Mouse (Mus musculus): ENCODE measurements around the gene Dab1. TPM values are rescaled to one million over a fixed set of nuclear protein-coding genes. Genes with fewer than 3 reads are reported as not detected.

The Dab1 gene
- total and polyA plus RNA-seq, 3 experiments, result not detected

DNA sequence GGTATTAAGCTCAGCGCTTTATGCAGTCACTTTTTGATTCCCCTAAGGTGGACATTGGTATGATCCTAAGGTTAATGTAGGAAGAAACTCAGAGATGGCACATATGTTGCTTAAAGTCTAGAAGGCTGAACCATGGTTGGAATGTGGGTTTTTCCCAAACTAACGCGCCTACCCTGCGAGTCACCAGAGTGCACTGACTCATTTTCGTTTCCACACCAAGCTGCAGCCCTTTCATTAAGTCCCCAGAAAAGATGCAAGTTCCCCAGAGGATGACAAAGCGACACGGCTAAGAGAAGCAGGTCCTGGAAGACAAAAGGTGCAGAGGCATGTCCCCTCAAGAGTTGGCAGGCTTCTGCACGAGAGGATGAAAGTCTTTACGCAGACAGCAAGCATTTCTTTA lies 39.1 kb upstream of the Dab1 start:
- no peak overlapping the region for H3K27ac ChIP-seq (ENCODE audit: control insufficient read depth, low read depth, low read length)
- no peak overlapping the region for H3K9ac ChIP-seq (ENCODE audit: control insufficient read depth, low read depth, low read length, poor library complexity, severe bottlenecking)
- no peaks in the 10 kb centered on the region for H3K9me3 ChIP-seq (replicated peaks; ENCODE audit: insufficient read depth, low read length)
- no peaks in the 10 kb centered on the region for H3K4me1 ChIP-seq (ENCODE audit: control insufficient read depth in 1 of 2, insufficient read depth in 2 of 2, low read length in 2 of 2)
- TF ChIP-seq MYC (IDR thresholded peaks at IDR 0.05; ENCODE audit: low read depth, low read length) (no peak), MAFK (IDR thresholded peaks at IDR 0.05; ENCODE audit: borderline replicate concordance, low read depth, low read length) (no peak), MYB (IDR thresholded peaks at IDR 0.05; ENCODE audit: low read depth, low read length) (no peak), NRF1 (IDR thresholded peaks at IDR 0.05; ENCODE audit: insufficient read depth, low read depth, low read length, poor library complexity, severe bottlenecking) (no peak), E2F4 (IDR thresholded peaks at IDR 0.05; ENCODE audit: borderline replicate concordance, low read depth, low read length) (no peak), ZNF384 (IDR thresholded peaks at IDR 0.05; ENCODE audit: low read depth, low read length) (no peak), POLR2A (IDR thresholded peaks at IDR 0.05; ENCODE audit: control insufficient read depth in 1 of 2, insufficient read depth in 1 of 2, low read depth in 1 of 2, low read length in 2 of 2, poor library complexity in 1 of 2) (no peak), USF1 (IDR thresholded peaks at IDR 0.05; ENCODE audit: low read depth, low read length) (no peak), CHD1 (IDR thresholded peaks at IDR 0.05; ENCODE audit: low read depth, low read length) (no peak), GABPA (IDR thresholded peaks at IDR 0.05; ENCODE audit: low read depth, low read length) (no peak), SMC3 (IDR thresholded peaks at IDR 0.05; ENCODE audit: low read depth, low read length) (no peak), CHD2 (IDR thresholded peaks at IDR 0.05; ENCODE audit: low read length) (no peak), TBP (IDR thresholded peaks at IDR 0.05; ENCODE audit: low read depth, low read length) (no peak), TCF12 (IDR thresholded peaks at IDR 0.05; ENCODE audit: low read depth, low read length) (no peak), SIN3A (IDR thresholded peaks at IDR 0.05; ENCODE audit: low read length) (no peak)
- no peaks in the 10 kb centered on the region for H3K79me2 ChIP-seq (ENCODE audit: control insufficient read depth, insufficient read depth, low read length, poor library complexity)
- H3K27me3 ChIP-seq (ENCODE audit: control insufficient read depth in 1 of 2, insufficient read depth in 2 of 2, low read length in 2 of 2), result no peaks in the 10 kb centered on the region
- H3K4me3 ChIP-seq (ENCODE audit: control insufficient read depth in 1 of 2, insufficient read depth in 1 of 2, low read depth in 2 of 2, low read length in 2 of 2), result no peak overlapping the region
- DNase-seq (ENCODE audit: low read depth, low spot score), result no peak
- no peaks in the 10 kb centered on the region for H3K36me3 ChIP-seq (ENCODE audit: control insufficient read depth in 1 of 2, insufficient read depth in 2 of 2, low read length in 2 of 2)

DNA sequence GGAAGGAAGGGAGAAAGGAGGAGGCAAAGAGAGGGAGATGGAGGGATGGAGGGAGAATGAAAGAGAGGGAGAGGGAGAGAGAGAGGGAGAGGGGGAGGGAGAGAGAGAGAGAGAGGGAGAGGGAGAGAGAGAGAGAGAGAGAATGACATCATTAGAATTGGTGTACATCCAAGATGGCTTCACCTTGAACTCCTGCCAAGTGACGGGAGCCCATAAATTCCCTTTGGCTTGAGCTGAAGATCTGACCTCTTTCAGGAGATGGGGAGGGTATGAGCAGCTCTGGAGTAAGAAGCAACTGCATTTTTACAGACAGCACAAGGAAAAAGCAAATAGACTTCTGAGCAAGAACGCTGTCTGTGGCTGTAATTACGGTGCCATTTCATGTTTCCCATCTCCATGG lies 4.1 kb upstream of the Dab1 start:
- DNase-seq (ENCODE audit: low read depth, low spot score), result no peak
- no peaks in the 10 kb centered on the region for H3K79me2 ChIP-seq (ENCODE audit: control insufficient read depth, insufficient read depth, low read length, poor library complexity)
- H3K36me3 ChIP-seq (ENCODE audit: control insufficient read depth in 1 of 2, insufficient read depth in 2 of 2, low read length in 2 of 2), result no peaks in the 10 kb centered on the region
- no peak overlapping the region for H3K4me3 ChIP-seq (ENCODE audit: control insufficient read depth in 1 of 2, insufficient read depth in 1 of 2, low read depth in 2 of 2, low read length in 2 of 2)
- no peaks in the 10 kb centered on the region for H3K27me3 ChIP-seq (ENCODE audit: control insufficient read depth in 1 of 2, insufficient read depth in 2 of 2, low read length in 2 of 2)
- no peak overlapping the region for H3K27ac ChIP-seq (ENCODE audit: control insufficient read depth, low read depth, low read length)
- H3K9ac ChIP-seq (ENCODE audit: control insufficient read depth, low read depth, low read length, poor library complexity, severe bottlenecking), result no peak overlapping the region
- H3K4me1 ChIP-seq (ENCODE audit: control insufficient read depth in 1 of 2, insufficient read depth in 2 of 2, low read length in 2 of 2), result no peaks in the 10 kb centered on the region
- no peaks in the 10 kb centered on the region for H3K9me3 ChIP-seq (replicated peaks; ENCODE audit: insufficient read depth, low read length)
- TF ChIP-seq MYB (IDR thresholded peaks at IDR 0.05; ENCODE audit: low read depth, low read length) (no peak), CTCF (IDR thresholded peaks at IDR 0.05 in 2 of 3, conservative IDR thresholded peaks at IDR 0.05 in 1 of 3; ENCODE audit: control insufficient read depth in 1 of 3, insufficient read depth in 1 of 3, low read depth in 2 of 3, low read length in 3 of 3, poor library complexity in 1 of 3, severe bottlenecking in 1 of 3) (no peak), ZNF384 (IDR thresholded peaks at IDR 0.05; ENCODE audit: low read depth, low read length) (no peak), EP300 (IDR thresholded peaks at IDR 0.05; ENCODE audit: low read depth in 1 of 2, low read length in 2 of 2) (no peak), UBTF (IDR thresholded peaks at IDR 0.05; ENCODE audit: borderline replicate concordance, insufficient read depth, low read depth, low read length) (no peak), USF1 (IDR thresholded peaks at IDR 0.05; ENCODE audit: low read depth, low read length) (no peak), ZKSCAN1 (IDR thresholded peaks at IDR 0.05; ENCODE audit: low read depth, low read length) (no peak), NRF1 (IDR thresholded peaks at IDR 0.05; ENCODE audit: insufficient read depth, low read depth, low read length, poor library complexity, severe bottlenecking) (no peak), MEF2A (IDR thresholded peaks at IDR 0.05; ENCODE audit: extremely low read depth, insufficient replicate concordance, low read depth, low read length, poor library complexity, severe bottlenecking) (no peak), ELF1 (IDR thresholded peaks at IDR 0.05; ENCODE audit: low read depth, low read length) (no peak), MAZ (IDR thresholded peaks at IDR 0.05; ENCODE audit: low read depth, low read length) (no peak), MYC (IDR thresholded peaks at IDR 0.05; ENCODE audit: low read depth, low read length) (no peak), TAL1 (IDR thresholded peaks at IDR 0.05; ENCODE audit: low read length) (no peak), MAX (IDR thresholded peaks at IDR 0.05; ENCODE audit: low read length) (no peak), ETS1 (IDR thresholded peaks at IDR 0.05; ENCODE audit: low read depth, low read length) (no peak), HCFC1 (IDR thresholded peaks at IDR 0.05; ENCODE audit: low read depth, low read length) (no peak), NELFE (IDR thresholded peaks at IDR 0.05; ENCODE audit: low read depth, low read length) (no peak)

Data from MEL (cell line).